Mouse (Mus musculus): ENCODE measurements around the gene Vps53.

Gene Vps53

GRCm38 (mm10) chr11:76167079-76167765 lies 12.2 kb downstream of the Vps53 start:
- DNase-seq (ENCODE audit: low read depth), result peak; percentile 91

GRCm38 (mm10) chr11:76166657-76167056 lies 12.8 kb downstream of the Vps53 start:
- peak; percentile 22 for DNase-seq (ENCODE audit: low read depth)

GRCm38 (mm10) chr11:76160251-76160650 lies 19.2 kb downstream of the Vps53 start:
- DNase-seq (ENCODE audit: low read depth), result peak; percentile 68

GRCm38 (mm10) chr11:76158375-76158774 lies 21.1 kb downstream of the Vps53 start:
- DNase-seq (ENCODE audit: low read depth), result peak; percentile 66

- DNase-seq (ENCODE audit: low read depth), result peak; percentile 61
Measured at GRCm38 (mm10) chr11:76154861-76155260, 24.6 kb downstream of the Vps53 start.

GRCm38 (mm10) chr11:76154200-76154599 lies 25.2 kb downstream of the Vps53 start:
- DNase-seq (ENCODE audit: low read depth), result no peak

GRCm38 (mm10) chr11:76153236-76153951 lies 26.1 kb downstream of the Vps53 start:
- no peak for DNase-seq (ENCODE audit: low read depth)

GRCm38 (mm10) chr11:76150980-76151379 lies 28.5 kb downstream of the Vps53 start:
- no peak for DNase-seq (ENCODE audit: low read depth)

- DNase-seq (ENCODE audit: low read depth), result peak; percentile 47
Measured at GRCm38 (mm10) chr11:76148055-76149008, 31.1 kb downstream of the Vps53 start.

GRCm38 (mm10) chr11:76146187-76147010 lies 33.0 kb downstream of the Vps53 start:
- DNase-seq (ENCODE audit: low read depth), result no peak

GRCm38 (mm10) chr11:76145169-76145568 lies 34.3 kb downstream of the Vps53 start:
- no peak for DNase-seq (ENCODE audit: low read depth)

GRCm38 (mm10) chr11:76144386-76144785 lies 35.1 kb downstream of the Vps53 start:
- no peak for DNase-seq (ENCODE audit: low read depth)

- DNase-seq (ENCODE audit: low read depth), result peak; percentile 52
Measured at GRCm38 (mm10) chr11:76137996-76138395, 41.5 kb downstream of the Vps53 start.

- DNase-seq (ENCODE audit: low read depth), result peak; percentile 80
Measured at GRCm38 (mm10) chr11:76135641-76136437, 43.6 kb downstream of the Vps53 start.

- no peak for DNase-seq (ENCODE audit: low read depth)
Measured at GRCm38 (mm10) chr11:76130859-76131258, 48.6 kb downstream of the Vps53 start.

- DNase-seq (ENCODE audit: low read depth), result peak; percentile 84
Measured at GRCm38 (mm10) chr11:76125386-76125785, 54.1 kb downstream of the Vps53 start.

GRCm38 (mm10) chr11:76123517-76123916 lies 55.9 kb downstream of the Vps53 start:
- DNase-seq (ENCODE audit: low read depth), result no peak

GRCm38 (mm10) chr11:76122571-76122970 lies 56.9 kb downstream of the Vps53 start:
- DNase-seq (ENCODE audit: low read depth), result peak; percentile 61

- DNase-seq (ENCODE audit: low read depth), result no peak
Measured at GRCm38 (mm10) chr11:76121086-76121485, 58.4 kb downstream of the Vps53 start.

GRCm38 (mm10) chr11:76120407-76120901 lies 59.0 kb downstream of the Vps53 start:
- DNase-seq (ENCODE audit: low read depth), result peak; percentile 52

All from NIH3T3 (cell line).